Mouse (Mus musculus) kidney, postnatal 0 days (tissue): ENCODE measurements around the gene Neu4. TPM values are rescaled to one million over a fixed set of nuclear protein-coding genes. Genes with fewer than 3 reads are reported as not detected.
"Not testable (repeated sequence)": the region's sequence is repeated elsewhere in the genome, so short reads cannot be mapped to it uniquely, and the experiment has no call there.

Source experiments
- ATAC-seq: fragments of 200-750 bp; cut with Nextera tagmentation; replicated peaks from 2 replicates; pipeline ENCODE4 v1.8.0; 2017; ENCODE audit warnings: low read depth, moderate number of reproducible peaks, moderate TSS enrichment, moderate library complexity; ENCODE audit not compliant: low FRiP score
- DNase-seq: peaks from one replicate; pipeline ENCODE4 v3.0.0-alpha.2; 2016; ENCODE audit warnings: low spot score
- H3K27ac ChIP-seq: fragments of 300-500 bp; sonication (generic); 2 replicates; pipeline ENCODE4 v1.5.1; 2014; ENCODE audit warnings: mild to moderate bottlenecking
- H3K27me3 ChIP-seq: fragments of 300-500 bp; sonication (generic); 2 replicates; pipeline ENCODE4 v1.6.1; 2014; ENCODE audit warnings: low read length, mixed read lengths; ENCODE audit not compliant: insufficient read depth
- H3K36me3 ChIP-seq: fragments of 300-500 bp; sonication (generic); 2 replicates; pipeline ENCODE4 v1.6.1; 2014; ENCODE audit warnings: low read length, mixed read lengths; ENCODE audit not compliant: insufficient read depth
- H3K4me1 ChIP-seq: fragments of 300-500 bp; sonication (generic); replicated peaks from 2 replicates; pipeline ENCODE4 v1.6.1; 2014; ENCODE audit warnings: antibody characterized with exemption, low read length, mixed read lengths; ENCODE audit not compliant: insufficient read depth
- H3K4me2 ChIP-seq: fragments of 300-500 bp; sonication (generic); 2 replicates; pipeline ENCODE4 v1.6.1; 2014; ENCODE audit warnings: mild to moderate bottlenecking, low read length, moderate library complexity, mixed read lengths
- H3K4me3 ChIP-seq: fragments of 300-500 bp; sonication (generic); replicated peaks from 2 replicates; pipeline ENCODE4 v1.5.1; 2014; ENCODE audit warnings: low read depth, low read length
- H3K9ac ChIP-seq: fragments of 300-500 bp; sonication (generic); 2 replicates; pipeline ENCODE4 v1.6.1; 2014; ENCODE audit warnings: low read depth, low read length
- H3K9me3 ChIP-seq: fragments of 300-500 bp; sonication (generic); replicated peaks from 2 replicates; pipeline ENCODE4 v1.6.1; 2016; ENCODE audit warnings: low read length, inconsistent platforms, mixed read lengths
- CTCF ChIP-seq: IDR thresholded peaks from 2 replicates; pipeline ENCODE4 v1.5.1; 2016; ENCODE audit warnings: antibody characterized with exemption, low read depth, mild to moderate bottlenecking, moderate library complexity
- WGBS: fragments of 180-500 bp; shearing (Covaris S2); extraction: QIAGEN DNeasy Blood & Tissue Kit; methylation state at CpG from one replicate; pipeline ENCODE4 v1.1.7; 2014; 5-methylcytosine and 5-hydroxymethylcytosine counted together
- polyA plus RNA-seq: library from polyadenylated mRNA; unstranded; fragments of >200 nt; fragmentation: Nextera tagmentation; extraction: Ambion mirVana; gene quantifications from 2 replicates; pipeline ENCODE4 v1.2.1, GENCODE M21; 2015

The Neu4 gene
- not detected in 2 replicates for polyA plus RNA-seq

GRCm38 (mm10) chr1:94020151-94020550, at the start of gene Neu4:
Gene Neu4, plus strand, starts transcription at chr1:94020451.
- no peak within 1 kb of the TSS for H3K4me2 ChIP-seq
- H3K27ac ChIP-seq = no peak within 1 kb of the TSS
- no peaks in the 10 kb centered on the region for H3K36me3 ChIP-seq
- no peaks in the 10 kb centered on the region for H3K9me3 ChIP-seq
- H3K27me3 ChIP-seq = no peaks in the 10 kb centered on the region
- H3K4me1 ChIP-seq = no peaks in the 10 kb centered on the region
- WGBS = 89% methylated on average over 6 of the region's 6 CpGs
- no peak for DNase-seq
- no peak within 1 kb of the TSS for H3K4me3 ChIP-seq
- no peak for ATAC-seq
- TF ChIP-seq CTCF = no peak
- H3K9ac ChIP-seq = no peak within 1 kb of the TSS

- not testable (repeated sequence) for H3K27ac ChIP-seq, H3K9ac ChIP-seq, DNase-seq, H3K4me1 ChIP-seq, ATAC-seq, H3K36me3 ChIP-seq, H3K4me3 ChIP-seq, H3K27me3 ChIP-seq, H3K9me3 ChIP-seq, H3K4me2 ChIP-seq
- no CpG with 5 or more reads among the region's 4 CpGs for WGBS
Measured at GRCm38 (mm10) chr1:93970797-93971196, 49.5 kb upstream of the Neu4 start.

- H3K9ac ChIP-seq, H3K27ac ChIP-seq, ATAC-seq, H3K4me2 ChIP-seq, DNase-seq, H3K4me1 ChIP-seq, H3K4me3 ChIP-seq, H3K27me3 ChIP-seq, H3K36me3 ChIP-seq, H3K9me3 ChIP-seq: not testable (repeated sequence)
- no CpG with 5 or more reads among the region's 4 CpGs for WGBS
Measured at GRCm38 (mm10) chr1:93975764-93976163, 44.5 kb upstream of the Neu4 start.

- not testable (repeated sequence) for H3K4me2 ChIP-seq, H3K4me3 ChIP-seq, H3K27me3 ChIP-seq, H3K4me1 ChIP-seq, H3K27ac ChIP-seq, H3K36me3 ChIP-seq, H3K9ac ChIP-seq, H3K9me3 ChIP-seq, DNase-seq
- ATAC-seq = peak; percentile 63; the same call in 1 of the 2 replicates
- WGBS = no CpG with 5 or more reads among the region's 7 CpGs
Measured at GRCm38 (mm10) chr1:93978287-93978686, 42.0 kb upstream of the Neu4 start.

GRCm38 (mm10) chr1:93980932-93981331, 39.3 kb upstream of the Neu4 start:
- ATAC-seq = peak; percentile 60; the same call in 1 of the 2 replicates

GRCm38 (mm10) chr1:93986167-93986566, 34.1 kb upstream of the Neu4 start:
- Histone ChIP-seq H3K27me3 (no peaks in the 10 kb centered on the region), H3K9me3 (no peaks in the 10 kb centered on the region), H3K4me3 (no peak overlapping the region), H3K9ac (no peak overlapping the region), H3K4me2 (no peak overlapping the region), H3K4me1 (no peaks in the 10 kb centered on the region), H3K27ac (no peak overlapping the region), H3K36me3 (no peaks in the 10 kb centered on the region)
- TF ChIP-seq CTCF = no peak
- 77% methylated on average over 3 of the region's 3 CpGs for WGBS
- ATAC-seq (no peak), DNase-seq (no peak)

More at GRCm38 (mm10) chr1:93980932-93981331, 39.3 kb upstream of the Neu4 start:
- DNase-seq, H3K4me2 ChIP-seq, H3K36me3 ChIP-seq, H3K27ac ChIP-seq, H3K9ac ChIP-seq, H3K4me1 ChIP-seq, H3K9me3 ChIP-seq, H3K4me3 ChIP-seq, H3K27me3 ChIP-seq: not testable (repeated sequence)
- no CpG with 5 or more reads among the region's 2 CpGs for WGBS

- WGBS = 65% methylated on average over 3 of the region's 3 CpGs
- H3K9ac ChIP-seq = no peak overlapping the region
- H3K4me3 ChIP-seq = no peak overlapping the region
- no peak overlapping the region for H3K4me2 ChIP-seq
- no peaks in the 10 kb centered on the region for H3K4me1 ChIP-seq
- no peaks in the 10 kb centered on the region for H3K9me3 ChIP-seq
- DNase-seq (no peak), ATAC-seq (no peak)
- no peaks in the 10 kb centered on the region for H3K36me3 ChIP-seq
- H3K27me3 ChIP-seq = no peaks in the 10 kb centered on the region
- peak; percentile 4; the same call in 1 of the 2 replicates for TF ChIP-seq CTCF
- no peak overlapping the region for H3K27ac ChIP-seq
Measured at GRCm38 (mm10) chr1:93988786-93989185, 31.5 kb upstream of the Neu4 start.

- not testable (repeated sequence) for H3K4me2 ChIP-seq, DNase-seq, ATAC-seq, H3K36me3 ChIP-seq, H3K4me1 ChIP-seq, H3K27ac ChIP-seq, H3K4me3 ChIP-seq, H3K9ac ChIP-seq, H3K27me3 ChIP-seq, H3K9me3 ChIP-seq
- 91% methylated on average over 7 of the region's 8 CpGs for WGBS
Measured at GRCm38 (mm10) chr1:93990209-93990608, 30.0 kb upstream of the Neu4 start, which contains the start of gene Gal3st2c. Gene Gal3st2c, plus strand, starts transcription at chr1:93990509.

- not testable (repeated sequence) for H3K4me3 ChIP-seq, H3K27me3 ChIP-seq, H3K9me3 ChIP-seq, H3K27ac ChIP-seq, H3K36me3 ChIP-seq, H3K4me1 ChIP-seq, DNase-seq, ATAC-seq, H3K9ac ChIP-seq, H3K4me2 ChIP-seq
- 78% methylated on average over 2 of the region's 2 CpGs for WGBS
Measured at GRCm38 (mm10) chr1:93991068-93991467, 29.2 kb upstream of the Neu4 start.

GRCm38 (mm10) chr1:93991491-93991890, 28.8 kb upstream of the Neu4 start:
- H3K9me3 ChIP-seq, H3K36me3 ChIP-seq, ATAC-seq, DNase-seq, H3K4me2 ChIP-seq, H3K4me3 ChIP-seq, H3K27me3 ChIP-seq, H3K27ac ChIP-seq, H3K9ac ChIP-seq, H3K4me1 ChIP-seq: not testable (repeated sequence)
- WGBS = 82% methylated on average over 3 of the region's 3 CpGs
